Mouse (Mus musculus) liver, adult 2 months (tissue): ENCODE results near the gene Gm973. TPM values are rescaled to one million over a fixed set of nuclear protein-coding genes. Genes with fewer than 3 reads are reported as not detected.

ENCODE experiments used
- DNase-seq: peaks from one replicate; pipeline ENCODE4 v3.0.0-alpha.2; 2011; ENCODE audit warnings: low read depth, low spot score; ENCODE audit errors: extremely low read depth
- H3K27ac ChIP-seq: fragments of 200-500 bp; replicated peaks from 2 replicates; pipeline ENCODE4 v1.5.1; 2012; ENCODE audit warnings: low read depth, mild to moderate bottlenecking, control low read depth, inconsistent platforms, low read length; ENCODE audit not compliant: insufficient read depth
- H3K27me3 ChIP-seq: fragments of 200-500 bp; 2 replicates; pipeline ENCODE4 v1.6.1; 2012; ENCODE audit warnings: mild to moderate bottlenecking, moderate library complexity, low read length, inconsistent platforms; ENCODE audit not compliant: control insufficient read depth, insufficient read depth
- H3K36me3 ChIP-seq: fragments of 200-500 bp; 2 replicates; pipeline ENCODE4 v1.6.1; 2012; ENCODE audit warnings: low read length, inconsistent platforms; ENCODE audit not compliant: control insufficient read depth, insufficient read depth
- H3K4me1 ChIP-seq: fragments of 200-500 bp; 2 replicates; pipeline ENCODE4 v1.6.1; 2011; ENCODE audit warnings: low read length; ENCODE audit not compliant: control insufficient read depth, insufficient read depth
- H3K4me3 ChIP-seq: fragments of 200-500 bp; 2 replicates; pipeline ENCODE4 v1.5.1; 2011; ENCODE audit warnings: low read depth, mild to moderate bottlenecking, control low read depth, low read length, moderate library complexity; ENCODE audit not compliant: insufficient read depth
- H3K79me2 ChIP-seq: fragments of 200-500 bp; 2 replicates; pipeline ENCODE4 v1.6.1; 2012; ENCODE audit warnings: inconsistent platforms, mild to moderate bottlenecking, low read length, moderate library complexity; ENCODE audit not compliant: control insufficient read depth, insufficient read depth
- H3K9ac ChIP-seq: fragments of 200-500 bp; 2 replicates; pipeline ENCODE4 v1.6.1; 2012; ENCODE audit warnings: low read depth, mild to moderate bottlenecking, control low read depth, inconsistent platforms, low read length
- CTCF ChIP-seq: fragments of 200-500 bp; IDR thresholded peaks from 2 replicates; pipeline ENCODE4 v1.5.1; 2011; ENCODE audit warnings: low read depth, low read length, control low read depth
- POLR2A ChIP-seq: fragments of 200-500 bp; IDR thresholded peaks from 2 replicates; pipeline ENCODE4 v1.6.1; 2011; ENCODE audit warnings: low read length, control low read depth; ENCODE audit not compliant: insufficient read depth; ENCODE audit errors: extremely low read depth
- WGBS: fragments of 180-500 bp; shearing (Covaris S2); methylation state at CpG from one replicate; pipeline ENCODE4 v1.1.7; 2018; 5-methylcytosine and 5-hydroxymethylcytosine counted together
- polyA plus RNA-seq: library from polyadenylated mRNA; depleted of rRNA; stranded (reverse); fragments of >200 nt; gene quantifications from 2 replicates; pipeline ENCODE4 v1.2.3, GENCODE M21; 2012
- total RNA-seq: library from RNA; depleted of rRNA; stranded (reverse); fragments of >200 nt; gene quantifications from 2 replicates; pipeline ENCODE4 v1.2.3, GENCODE M21; 2014

Gm973 gene
- total and polyA plus RNA-seq, 2 experiments: not detected

GRCm38 (mm10) chr1:59524759-59525158, 8.7 kb downstream of the Gm973 start:
- no peak for DNase-seq
- TF ChIP-seq CTCF (no peak), POLR2A (no peak)
- Histone ChIP-seq H3K27ac (no peak overlapping the region), H3K9ac (no peak overlapping the region), H3K4me1 (no peaks in the 10 kb centered on the region), H3K36me3 (no peaks in the 10 kb centered on the region), H3K27me3 (no peaks in the 10 kb centered on the region), H3K4me3 (no peak overlapping the region), H3K79me2 (no peaks in the 10 kb centered on the region)
- WGBS: 71% methylated on average over 3 of the region's 3 CpGs

GRCm38 (mm10) chr1:59527219-59527618, 11.2 kb downstream of the Gm973 start:
- no peak for DNase-seq
- TF ChIP-seq CTCF (no peak), POLR2A (no peak)
- Histone ChIP-seq H3K79me2 (no peaks in the 10 kb centered on the region), H3K4me3 (no peak overlapping the region), H3K36me3 (no peaks in the 10 kb centered on the region), H3K4me1 (no peaks in the 10 kb centered on the region), H3K9ac (no peak overlapping the region), H3K27ac (no peak overlapping the region), H3K27me3 (no peaks in the 10 kb centered on the region)
- 89% methylated on average over 6 of the region's 6 CpGs for WGBS

- no peak for TF ChIP-seq CTCF
- no peak for TF ChIP-seq POLR2A
- no peaks in the 10 kb centered on the region for H3K36me3 ChIP-seq
- no peak for DNase-seq
- H3K27me3 ChIP-seq: no peaks in the 10 kb centered on the region
- no peak overlapping the region for H3K4me3 ChIP-seq
- no peak overlapping the region for H3K9ac ChIP-seq
- no peaks in the 10 kb centered on the region for H3K4me1 ChIP-seq
- no peaks in the 10 kb centered on the region for H3K79me2 ChIP-seq
- H3K27ac ChIP-seq: no peak overlapping the region
- 66% methylated on average over 5 of the region's 5 CpGs for WGBS
These were observed 19.1 kb downstream of the Gm973 start for GRCm38 (mm10) chr1:59534976-59535810.

GRCm38 (mm10) chr1:59538381-59538780, 22.3 kb downstream of the Gm973 start:
- TF ChIP-seq POLR2A (no peak), CTCF (no peak)
- H3K9ac ChIP-seq: no peak overlapping the region
- H3K27me3 ChIP-seq: no peaks in the 10 kb centered on the region
- H3K4me3 ChIP-seq: no peak overlapping the region
- WGBS: 89% methylated on average over 5 of the region's 5 CpGs
- H3K27ac ChIP-seq: no peak overlapping the region
- no peaks in the 10 kb centered on the region for H3K79me2 ChIP-seq
- no peaks in the 10 kb centered on the region for H3K4me1 ChIP-seq
- no peaks in the 10 kb centered on the region for H3K36me3 ChIP-seq
- DNase-seq: no peak

- no peak overlapping the region for H3K27ac ChIP-seq
- TF ChIP-seq POLR2A (no peak), CTCF (no peak)
- H3K9ac ChIP-seq: no peak overlapping the region
- WGBS: 93% methylated on average over 19 of the region's 19 CpGs
- no peak overlapping the region for H3K4me3 ChIP-seq
- DNase-seq: no peak
- H3K79me2 ChIP-seq: no peaks in the 10 kb centered on the region
- H3K27me3 ChIP-seq: no peaks in the 10 kb centered on the region
- no peaks in the 10 kb centered on the region for H3K4me1 ChIP-seq
- no peaks in the 10 kb centered on the region for H3K36me3 ChIP-seq
These were observed 24.6 kb downstream of the Gm973 start for GRCm38 (mm10) chr1:59540537-59541148.
